Mouse (Mus musculus) myocyte (in vitro differentiated cells): ENCODE measurements around the gene Ppp1r37.

Experiments used
- E2F4 ChIP-seq: IDR thresholded peaks from one replicate; pipeline ENCODE4 v1.6.1; 2011; ENCODE audit warnings: mild to moderate bottlenecking, control low read depth, moderate library complexity; ENCODE audit not compliant: insufficient read depth
- POLR2A ChIP-seq: IDR thresholded peaks from one replicate; pipeline ENCODE4 v1.6.1; 2011; ENCODE audit warnings: low read depth, mild to moderate bottlenecking, control low read depth, moderate library complexity; ENCODE audit not compliant: insufficient read length
- REST ChIP-seq: IDR thresholded peaks from one replicate; pipeline ENCODE4 v1.6.1; 2011; ENCODE audit warnings: mild to moderate bottlenecking, control low read depth, moderate library complexity; ENCODE audit not compliant: insufficient read depth, insufficient read length

- TF ChIP-seq POLR2A (no peak), REST (no peak), E2F4 (no peak)
These were observed 23.4 kb upstream of the Ppp1r37 start for GRCm38 (mm10) chr7:19586269-19586668.
